Mouse (Mus musculus): ENCODE measurements at regions not wholly inside any gene's neighbourhood (a gene's known extent, or its start where the extent isn't known, plus 50 kb on each side); places are given as distances from the start of the nearest gene placed in this dataset.

Small RNA genes lying in the stretch of these regions (microRNA-seq; reads per million reads assigned to microRNA genes)
- gene Gm44326 (ENCODE audit: borderline number of aligned reads in 2 of 2) (0 reads per million in 2 experiments), gene Mir5099 (ENCODE audit: borderline number of aligned reads in 2 of 2) (122 to 143 reads per million in 2 experiments)
